Mouse (Mus musculus): ENCODE measurements around the gene Elavl4.

Gene Elavl4

GRCm38 (mm10) chr4:110351178-110352000 is at the start of gene Elavl4:
Elavl4 (minus strand) TSS chr4:110351909.
- peak; percentile 42 for DNase-seq (ENCODE audit: low spot score)

GRCm38 (mm10) chr4:110397618-110398045 is 45.9 kb upstream of the Elavl4 start, which contains the start of gene Agbl4:
Agbl4 (plus strand) TSS chr4:110397661.
- DNase-seq (ENCODE audit: low spot score), result peak; percentile 24

GRCm38 (mm10) chr4:110396221-110396620 is 44.5 kb upstream of the Elavl4 start:
- DNase-seq (ENCODE audit: low spot score), result no peak

GRCm38 (mm10) chr4:110360568-110360967 is 8.9 kb upstream of the Elavl4 start:
- DNase-seq (ENCODE audit: low spot score), result no peak

- no peak for DNase-seq (ENCODE audit: low spot score)
Measured at GRCm38 (mm10) chr4:110352001-110352369, 276 bp upstream of the Elavl4 start.

- DNase-seq (ENCODE audit: low spot score), result no peak
Measured at GRCm38 (mm10) chr4:110350856-110351177, 892 bp downstream of the Elavl4 start.

GRCm38 (mm10) chr4:110323912-110324311 is 27.8 kb downstream of the Elavl4 start:
- DNase-seq (ENCODE audit: low spot score), result no peak

- DNase-seq (ENCODE audit: low spot score), result no peak
Measured at GRCm38 (mm10) chr4:110312126-110312525, 39.6 kb downstream of the Elavl4 start.

GRCm38 (mm10) chr4:110306972-110307371 is 44.7 kb downstream of the Elavl4 start:
- no peak for DNase-seq (ENCODE audit: low spot score)

- DNase-seq (ENCODE audit: low spot score), result no peak
Measured at GRCm38 (mm10) chr4:110306559-110306958, 45.1 kb downstream of the Elavl4 start.

- no peak for DNase-seq (ENCODE audit: low spot score)
Measured at GRCm38 (mm10) chr4:110295793-110296192, 55.9 kb downstream of the Elavl4 start.

- no peak for DNase-seq (ENCODE audit: low spot score)
Measured at GRCm38 (mm10) chr4:110293238-110293637, 58.5 kb downstream of the Elavl4 start.

- no peak for DNase-seq (ENCODE audit: low spot score)
Measured at GRCm38 (mm10) chr4:110292471-110292870, 59.2 kb downstream of the Elavl4 start.

- DNase-seq (ENCODE audit: low spot score), result no peak
Measured at GRCm38 (mm10) chr4:110290544-110291095, 61.1 kb downstream of the Elavl4 start.

GRCm38 (mm10) chr4:110290056-110290455 is 61.7 kb downstream of the Elavl4 start:
- DNase-seq (ENCODE audit: low spot score), result no peak

GRCm38 (mm10) chr4:110287412-110288067 is 64.2 kb downstream of the Elavl4 start:
- DNase-seq (ENCODE audit: low spot score), result no peak

GRCm38 (mm10) chr4:110286841-110287240 is 64.9 kb downstream of the Elavl4 start:
- DNase-seq (ENCODE audit: low spot score), result no peak

GRCm38 (mm10) chr4:110286371-110286781 is 65.3 kb downstream of the Elavl4 start:
- DNase-seq (ENCODE audit: low spot score), result no peak

- DNase-seq (ENCODE audit: low spot score), result no peak
Measured at GRCm38 (mm10) chr4:110285346-110286330, 66.1 kb downstream of the Elavl4 start.

GRCm38 (mm10) chr4:110284446-110284845 is 67.3 kb downstream of the Elavl4 start:
- no peak for DNase-seq (ENCODE audit: low spot score)

GRCm38 (mm10) chr4:110270046-110270445 is 81.7 kb downstream of the Elavl4 start:
- no peak for DNase-seq (ENCODE audit: low spot score)

Data from ovary, postnatal 14 days (tissue).